Mouse (Mus musculus) heart, embryonic 15.5 days (tissue): Measurements from ENCODE around the gene Msl3l2. TPM values are rescaled to one million over a fixed set of nuclear protein-coding genes. Genes with fewer than 3 reads are reported as not detected.

Source experiments
- polyA plus RNA-seq: library from polyadenylated mRNA; unstranded; fragments of >200 nt; fragmentation: Nextera tagmentation; extraction: Ambion mirVana; gene quantifications from 2 replicates; pipeline ENCODE4 v1.2.1, GENCODE M21; 2015

Msl3l2 gene
- polyA plus RNA-seq, 1 experiment from 2014 or later, result 4.6 TPM

Other genes with a start within 250 kb of the Msl3l2 start
- 1.9 and 2.0 TPM in 2 replicates for gene Tbc1d32, start 121.8 kb downstream of the Msl3l2 start, polyA plus RNA-seq